In genomic region chr9:43532187-43532586, GRCm38 (mm10) we compare ENCODE assay signal across 16 mouse cellular contexts.
DNase-seq lines count a peak whose midpoint lies in the region; ATAC-seq lines count a peak whose summit lies in the region.
"Had no signal": no experiment of that assay in that cellular context is flagged by ENCODE, and none has a peak within 500 bp of the region (broad histone marks: within the 10 kb centered on the region; RNA-seq: fewer than 3 reads in every experiment).

No protein-coding gene starts in this region.

- no peak for DNase-seq in frontal cortex, postnatal 14 days (ENCODE audit: low spot score in 2 of 2)
- DNase-seq in right cerebral cortex, postnatal 10 days (ENCODE audit: low spot score in 2 of 2) = peak; percentile 48 to 55
- DNase-seq in right cerebral cortex, adult 18-20 months = no peak
- peak; percentile 45 for DNase-seq in brain, adult 2 months (ENCODE audit: low read depth, low spot score)
- no peak for DNase-seq in spleen, adult 18-20 months
- DNase-seq: adrenal gland, adult 2 months; adrenal gland, postnatal 10 days; adrenal gland, postnatal 25 days; cerebellum, adult 11-12 months; cerebellum, adult 2 months; cerebellum, adult 9-10 months; cerebellum, postnatal 10 days; cerebellum, postnatal 25 days had no signal

- peak; percentile 33; the same call in 1 of the 2 replicates for ATAC-seq in frontal cortex, adult (ENCODE audit: low TSS enrichment)
- ATAC-seq: forebrain, embryonic 14.5 days; forebrain, embryonic 16.5 days had no signal

Comparison
In these comparisons a context has a peak if more than half of its experiments do, and no peak if none do; other contexts are left out.
1. DNase-seq: peak in right cerebral cortex, postnatal 10 days (2 of 2) and brain, adult 2 months (single experiment); none in frontal cortex, postnatal 14 days (0 of 2), right cerebral cortex, adult 18-20 months (single experiment) and spleen, adult 18-20 months (0 of 2).